Mouse (Mus musculus) megakaryocyte, adult 5-6 weeks (primary cell): ENCODE measurements around the gene Actl10. TPM values are rescaled to one million over a fixed set of nuclear protein-coding genes. Genes with fewer than 3 reads are reported as not detected.

Experiments used
- ATAC-seq: 2 replicates; pipeline ENCODE4 v1.8.0; 2016; ENCODE audit warnings: mild to moderate bottlenecking, inconsistent platforms; ENCODE audit not compliant: poor library complexity, severe bottlenecking
- total RNA-seq, 2 experiments: library from RNA; stranded (forward) in 1 of 2; stranded (reverse) in 1 of 2; fragments of 153-499, 151-499 nt in 1 of 2; fragments of 221-1000, 200-1000 nt in 1 of 2; gene quantifications; 2 replicates each; pipeline versions ENCODE4 v1.2.3 to v1.2.4; 2015 to 2017

Gene Actl10
- total RNA-seq (2015): 0.11 TPM in 1 of 2 replicates, not detected in the other
- total RNA-seq (2017): 0.15 TPM in 1 of 2 replicates, not detected in the other

DNA sequence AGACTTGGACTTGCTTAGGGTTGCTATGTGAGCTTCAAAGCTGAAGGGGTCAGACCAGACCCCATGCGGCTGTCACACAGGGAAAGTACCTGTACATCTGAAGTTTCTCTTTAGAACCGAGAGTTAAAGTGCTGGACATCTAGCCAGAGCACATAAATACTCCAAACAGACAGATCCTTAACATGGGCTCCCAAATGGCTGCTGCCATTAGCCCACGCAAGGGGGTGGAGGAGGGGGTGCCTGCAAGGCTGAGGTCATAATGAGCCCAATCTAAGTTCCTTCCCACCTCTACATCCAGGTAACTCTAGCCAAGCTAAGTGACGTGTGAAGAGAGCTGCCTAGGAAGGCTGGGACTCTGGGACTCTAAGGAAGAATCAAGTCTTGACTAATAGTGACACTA, at the start of gene Actl10:
Actl10 (plus strand) TSS at position 301 of the 400 bp plus-strand sequence.
- no peak for ATAC-seq

DNA sequence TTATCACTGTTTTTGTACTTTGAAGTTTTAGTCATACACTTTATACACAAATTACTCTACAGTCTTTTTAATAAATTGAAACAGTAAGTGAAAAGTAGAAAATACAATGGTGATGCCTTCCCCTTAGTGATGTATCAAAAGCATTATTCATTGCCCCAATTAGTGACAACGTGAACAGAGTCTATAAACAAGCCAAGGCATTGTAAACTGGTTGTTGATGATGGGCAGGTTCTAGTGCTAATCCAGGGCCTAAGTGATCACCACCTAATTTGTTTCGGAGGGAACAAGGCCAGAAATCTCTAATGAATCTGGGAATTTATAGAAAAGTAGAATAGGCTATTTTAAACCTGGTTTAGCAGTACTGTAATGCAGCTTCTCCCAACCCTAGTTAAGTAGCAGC, 44.5 kb upstream of the Actl10 start:
- ATAC-seq: no peak

DNA sequence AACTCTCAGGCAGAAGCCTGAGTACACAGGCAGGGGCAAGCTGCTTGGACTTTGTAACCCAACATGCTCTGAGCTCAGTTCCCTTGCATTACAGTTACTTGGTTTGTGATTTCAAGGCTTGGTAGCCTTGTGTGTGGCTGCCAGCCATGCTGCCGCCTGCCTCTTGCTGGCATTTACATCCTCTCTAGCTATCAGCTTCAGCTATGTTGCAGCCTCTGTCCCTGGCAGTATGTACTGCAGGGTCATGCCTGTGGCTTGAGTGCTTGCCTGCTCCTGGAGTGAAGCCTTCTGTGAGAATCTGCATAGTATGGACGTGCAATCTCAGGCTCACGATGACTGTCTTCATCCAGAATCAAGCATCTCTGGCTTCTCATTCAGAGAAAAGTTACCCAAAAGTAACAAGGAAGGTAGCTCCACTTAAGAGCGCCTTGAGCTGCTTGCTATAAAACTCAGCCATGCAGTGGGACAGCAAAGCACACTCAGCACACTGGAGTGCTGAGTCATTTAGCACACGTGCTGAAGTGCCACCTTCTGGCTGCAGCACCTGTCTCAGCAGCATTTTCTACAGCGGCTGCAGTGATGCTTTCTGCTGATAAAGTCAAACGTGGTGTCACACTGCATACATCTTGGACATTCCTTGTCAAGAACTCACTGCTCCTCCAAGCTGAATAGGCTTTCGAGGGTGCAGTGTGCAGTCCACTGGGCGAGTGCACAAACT, 43.9 kb upstream of the Actl10 start:
- ATAC-seq: no peak

DNA sequence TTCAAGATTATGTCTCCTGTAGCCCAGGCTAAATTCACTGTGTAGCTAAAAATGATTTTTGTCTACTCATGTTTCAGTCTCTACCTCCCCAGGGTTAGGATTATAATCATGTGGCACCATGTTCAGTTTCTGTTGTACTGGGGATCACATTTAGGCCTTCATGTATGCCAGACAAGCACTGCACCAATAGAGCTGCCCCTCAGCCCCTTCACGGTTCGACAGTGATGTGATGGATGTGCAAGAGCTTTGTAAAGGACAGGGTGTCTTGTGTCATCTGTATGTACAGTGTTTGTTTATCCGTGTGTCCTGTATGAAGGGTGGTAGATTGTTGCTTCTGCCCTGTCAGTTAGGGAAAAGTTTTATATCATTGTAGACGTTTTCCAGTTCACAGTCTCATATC, 43.1 kb upstream of the Actl10 start:
- ATAC-seq: no peak

DNA sequence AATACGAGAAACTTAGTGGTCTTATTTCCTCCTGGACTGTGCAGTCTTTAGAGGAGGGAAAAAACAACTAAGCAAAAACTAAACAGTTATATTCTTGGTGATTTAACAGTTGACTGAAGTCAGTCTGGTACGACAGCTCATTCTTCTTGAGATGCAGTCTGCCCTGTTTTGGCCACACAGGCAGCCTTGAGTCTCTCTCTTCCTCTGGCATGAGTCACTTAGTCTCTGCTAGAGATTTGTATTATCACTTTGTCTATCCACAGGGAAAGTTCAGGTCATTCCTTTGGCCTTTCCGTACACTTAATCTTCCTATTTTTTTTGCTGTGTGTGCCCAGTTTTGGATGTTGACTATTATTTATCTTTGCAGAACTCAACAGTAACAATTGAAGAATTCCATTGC, 41.4 kb upstream of the Actl10 start:
- no peak for ATAC-seq

DNA sequence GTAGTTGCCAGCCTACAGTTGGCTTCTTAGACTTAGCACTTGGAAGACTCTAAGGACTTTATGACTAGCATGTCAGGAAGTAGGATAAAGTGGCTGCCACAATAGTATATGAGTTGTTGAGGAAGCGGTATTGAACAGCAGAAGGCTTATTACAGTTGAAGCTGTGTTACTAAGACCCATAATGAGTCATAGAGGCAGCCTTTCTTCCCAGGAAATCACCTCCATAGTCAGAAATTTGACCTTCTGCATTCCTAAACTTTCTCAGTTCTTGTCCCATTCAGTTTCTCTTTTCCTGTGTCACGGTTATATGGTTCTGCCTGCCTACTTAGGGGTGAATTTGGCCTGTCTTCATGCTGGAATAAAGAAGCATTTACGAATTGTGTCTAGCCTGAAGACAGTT, 34.6 kb upstream of the Actl10 start:
- no peak for ATAC-seq

DNA sequence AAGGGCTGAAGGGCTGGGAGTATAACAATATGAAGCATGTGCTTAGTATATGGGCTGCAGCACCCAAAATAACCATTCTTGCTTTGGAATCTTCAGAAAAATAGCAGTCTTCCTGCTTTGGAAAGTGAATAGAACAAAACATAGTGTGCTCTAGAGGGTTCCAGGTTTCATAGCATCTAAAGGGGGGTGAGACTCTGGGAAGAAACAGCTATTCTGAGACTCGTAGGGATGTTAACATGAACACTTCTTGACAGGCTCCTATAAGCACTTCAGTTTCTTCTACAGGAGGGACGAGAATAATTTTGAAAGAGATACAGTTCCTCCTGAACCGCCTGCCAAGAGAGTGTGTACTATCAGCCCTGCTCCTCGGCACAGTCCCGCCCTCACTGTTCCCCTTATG, 34.2 kb upstream of the Actl10 start:
- ATAC-seq: no peak

DNA sequence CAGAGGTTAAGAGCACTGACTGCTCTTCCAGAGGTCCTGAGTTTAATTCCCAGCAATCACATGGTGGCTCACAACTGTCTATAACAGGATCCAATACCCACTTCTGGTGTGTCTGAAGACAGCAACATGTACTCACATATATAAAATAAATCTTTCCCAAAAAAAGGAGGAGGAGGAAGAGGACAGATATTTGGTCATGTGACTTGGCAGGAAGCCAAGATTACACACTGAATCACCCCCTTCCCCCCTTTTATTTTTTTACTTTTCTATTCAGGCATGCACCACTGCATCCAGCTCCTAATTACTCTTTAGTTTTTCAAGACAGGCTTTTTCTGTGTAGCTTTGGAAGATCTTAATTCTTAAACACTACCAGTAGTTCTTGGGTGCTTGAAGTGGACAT, 30.1 kb upstream of the Actl10 start:
- ATAC-seq: no peak

DNA sequence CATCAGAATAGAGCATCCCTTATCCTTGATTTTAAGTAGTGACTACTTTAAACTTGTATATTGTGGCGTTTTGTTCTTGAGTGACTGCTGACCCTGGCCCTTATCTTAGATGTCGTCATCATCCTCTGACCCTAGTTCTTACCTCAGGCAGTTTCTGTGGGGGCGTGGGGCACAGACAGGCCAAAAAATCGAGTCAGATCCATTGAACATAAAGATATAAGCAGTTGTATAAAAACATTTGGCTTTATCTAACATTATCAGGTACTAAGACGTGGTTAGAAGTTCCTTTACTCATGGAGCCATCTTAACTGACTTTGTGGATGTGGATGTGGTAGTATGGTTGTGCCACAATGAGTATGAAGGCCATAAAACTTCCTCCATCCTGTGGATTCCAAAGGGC, 29.2 kb upstream of the Actl10 start:
- no peak for ATAC-seq

DNA sequence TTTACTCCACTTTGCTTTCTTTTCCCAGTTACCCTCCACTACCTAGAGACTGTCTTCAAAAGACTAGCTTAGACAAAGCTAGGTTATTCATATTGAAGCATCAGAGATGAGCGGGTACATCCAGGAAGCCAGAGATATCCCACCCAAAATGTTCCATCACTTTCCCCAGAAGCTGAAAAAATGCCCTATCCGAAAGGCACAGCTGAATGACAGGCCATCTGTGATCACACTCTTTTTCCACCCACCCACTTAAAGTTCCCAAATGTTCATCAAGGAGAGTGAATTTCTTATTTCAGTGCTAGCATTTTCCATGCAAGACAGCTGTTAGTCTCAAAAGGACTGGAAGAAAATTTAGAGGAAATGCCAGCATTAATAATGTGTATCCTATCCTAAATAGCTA, 26.3 kb upstream of the Actl10 start:
- ATAC-seq: no peak

DNA sequence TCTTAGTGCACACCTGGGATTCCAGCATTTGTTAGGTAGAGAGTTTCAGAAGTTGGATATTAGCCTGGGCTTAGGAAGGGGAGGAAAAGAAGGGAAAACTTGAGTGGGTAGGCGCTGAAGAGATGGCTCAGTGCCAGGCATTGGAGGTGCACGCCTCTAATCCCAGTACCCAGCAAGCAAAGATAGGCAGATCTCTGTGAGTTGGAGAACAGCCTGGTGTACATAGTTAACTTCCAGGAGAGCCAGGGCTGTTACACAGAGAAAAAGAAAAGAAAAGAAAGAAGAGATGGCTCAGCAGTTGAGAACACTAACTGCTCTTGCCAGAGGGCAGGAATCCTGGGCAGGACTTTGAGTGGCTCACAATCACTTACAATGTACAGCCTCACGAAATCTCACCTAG, 25.0 kb upstream of the Actl10 start:
- no peak for ATAC-seq

DNA sequence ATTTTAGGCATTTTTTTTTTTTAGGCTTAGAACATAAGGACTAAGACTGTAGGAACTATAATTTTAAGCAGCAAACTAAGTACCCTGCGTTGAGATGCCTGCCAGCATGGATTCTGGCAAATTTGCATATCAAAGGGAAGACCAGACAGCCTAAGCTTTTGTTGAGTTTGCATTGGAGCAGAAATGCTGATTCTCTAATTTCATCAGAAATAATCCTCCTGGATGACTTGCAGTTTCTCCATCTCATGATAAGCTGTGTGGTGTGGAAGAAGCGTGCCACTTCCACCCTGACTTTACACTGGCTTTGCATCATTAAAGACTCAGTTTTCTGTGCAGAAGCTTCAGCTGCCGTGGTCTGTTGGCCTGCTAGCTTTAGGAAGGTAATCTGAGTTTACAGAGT, 18.7 kb upstream of the Actl10 start:
- ATAC-seq: no peak

DNA sequence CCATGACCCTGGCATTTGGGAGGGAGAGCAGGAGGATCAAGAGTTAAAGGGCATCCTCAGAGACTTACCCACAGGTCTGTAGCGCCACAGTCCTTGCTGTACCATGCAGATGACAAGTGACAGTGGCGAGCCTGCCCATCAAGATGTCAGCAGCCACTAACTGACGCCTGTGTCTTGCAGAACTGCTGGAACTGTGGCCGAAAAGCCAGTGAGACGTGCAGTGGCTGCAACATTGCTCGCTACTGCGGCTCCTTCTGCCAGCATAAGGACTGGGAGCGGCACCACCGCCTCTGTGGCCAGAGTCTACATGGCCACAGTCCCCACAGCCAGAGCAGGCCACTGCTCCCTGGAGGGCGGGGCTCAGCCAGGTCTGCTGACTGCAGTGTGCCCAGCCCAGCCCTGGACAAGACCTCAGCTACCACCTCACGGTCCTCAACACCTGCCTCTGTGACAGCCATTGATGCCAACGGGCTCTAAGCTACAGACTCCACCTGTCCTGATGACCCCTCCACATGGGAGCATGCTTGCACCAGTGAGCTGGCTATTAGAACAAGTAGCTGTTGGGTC, 16.8 kb upstream of the Actl10 start:
- ATAC-seq: no peak

DNA sequence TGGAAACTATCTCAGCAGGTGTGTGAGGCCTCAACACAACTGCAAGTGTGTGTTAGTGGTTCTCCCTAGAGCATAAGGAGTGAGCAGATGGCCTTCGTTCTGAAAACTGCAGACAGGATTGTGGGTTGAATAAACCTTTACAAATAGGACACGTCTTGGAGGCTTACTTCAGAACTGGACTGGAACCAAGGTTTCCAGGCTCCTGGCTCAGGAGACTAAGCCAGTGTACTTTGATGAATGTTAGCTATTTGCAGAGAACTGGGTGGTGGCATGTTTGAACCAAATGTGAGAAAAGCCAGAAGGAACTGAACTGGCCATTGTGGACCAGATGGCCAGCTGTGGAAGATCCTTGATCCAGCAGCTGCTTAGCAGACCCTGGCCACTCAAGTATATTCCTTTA, 13.3 kb upstream of the Actl10 start:
- ATAC-seq: no peak

DNA sequence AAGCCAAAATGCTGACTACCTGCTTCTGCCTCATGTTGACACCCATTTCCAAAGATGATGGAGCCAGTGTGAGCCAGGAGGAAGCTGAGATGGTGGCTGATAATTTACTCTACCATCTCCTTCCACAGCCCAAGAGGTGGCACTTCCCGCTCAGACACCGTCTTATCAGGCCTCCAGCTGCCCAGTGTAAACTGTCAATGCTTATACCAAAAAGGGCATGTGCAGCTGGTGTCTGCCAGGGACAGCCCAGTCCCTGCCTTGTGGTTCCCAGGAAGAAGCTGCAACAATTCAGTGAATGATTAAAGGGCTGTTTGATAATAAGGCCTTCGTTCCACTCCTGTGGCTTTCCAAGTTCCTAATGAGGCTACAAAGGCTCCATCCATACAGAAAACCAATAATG, 12.9 kb upstream of the Actl10 start:
- no peak for ATAC-seq

DNA sequence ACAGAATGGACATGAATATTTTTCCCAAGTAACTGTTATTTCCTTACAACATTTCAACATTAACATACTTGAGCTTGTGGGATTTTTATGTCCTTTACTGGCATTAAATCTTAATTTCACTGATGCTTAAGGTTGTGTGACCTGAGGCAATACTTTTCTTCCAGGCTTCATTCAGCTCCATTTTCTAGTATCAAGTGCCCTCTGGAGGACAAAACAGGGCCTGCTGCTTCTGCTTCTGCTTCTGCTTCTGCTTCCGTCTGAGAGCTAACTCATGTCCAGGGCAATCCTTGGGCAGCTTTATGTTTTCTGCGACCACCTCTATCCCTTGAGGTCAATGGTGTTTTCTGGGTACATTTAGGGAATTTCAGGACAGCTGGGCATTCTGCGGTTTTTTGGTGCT, 11.9 kb upstream of the Actl10 start:
- peak; percentile 78 for ATAC-seq

DNA sequence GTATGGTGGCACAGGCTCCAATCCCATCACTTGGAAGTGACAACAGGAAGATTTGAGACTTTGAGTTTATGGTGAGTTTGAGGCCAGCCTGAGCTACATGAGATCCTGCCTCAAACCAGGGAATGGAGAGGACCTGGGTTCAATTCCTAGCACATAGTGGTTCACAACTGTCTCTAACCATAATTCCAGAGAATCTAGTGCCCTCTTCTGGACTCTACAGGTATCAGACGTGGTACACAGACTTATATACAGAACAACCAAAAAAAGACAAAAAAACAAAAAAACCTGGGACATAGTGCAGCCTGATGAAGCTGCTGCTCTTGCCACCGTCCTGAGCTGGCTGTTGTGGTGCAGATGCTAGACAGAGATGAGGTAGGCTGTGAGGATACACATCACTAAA, 9.9 kb upstream of the Actl10 start:
- ATAC-seq: no peak

DNA sequence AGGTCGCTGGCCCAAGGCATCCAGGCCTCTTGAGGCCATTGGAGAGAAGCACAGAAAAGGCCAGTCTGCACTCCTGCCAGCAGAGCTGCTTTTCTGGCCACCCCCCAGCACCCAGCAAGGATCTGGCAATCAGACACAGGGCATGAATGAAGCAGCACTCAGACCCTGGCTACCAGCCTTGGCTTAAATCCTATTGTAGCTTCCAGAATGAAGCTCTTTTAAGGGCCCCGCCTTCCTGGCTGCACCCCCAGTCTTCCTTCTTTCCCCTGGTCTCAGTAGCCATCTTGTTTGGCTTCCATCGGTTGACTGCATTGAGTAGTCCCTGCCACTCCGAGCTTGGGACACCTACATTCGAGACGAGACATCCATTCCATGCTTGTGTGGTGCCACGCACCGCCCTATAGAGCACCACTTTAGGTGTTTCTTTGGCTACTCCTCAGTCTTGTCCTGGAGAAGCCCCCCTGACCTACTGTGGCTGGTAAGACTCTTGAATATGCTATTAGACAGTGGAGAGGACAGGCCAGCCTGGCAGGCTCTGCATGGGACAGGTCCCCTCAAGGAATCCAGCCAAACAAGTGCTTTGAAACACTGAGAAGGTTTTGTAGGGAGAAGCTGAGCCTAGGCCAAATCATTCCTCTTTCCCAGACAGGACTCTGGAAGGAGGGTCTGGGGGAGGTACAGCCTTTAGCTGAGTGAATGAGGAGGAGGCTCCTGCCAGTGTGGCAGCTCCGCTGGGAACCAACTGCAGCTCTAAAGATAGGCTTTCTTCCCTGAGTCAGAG, 7.8 kb upstream of the Actl10 start:
- no peak for ATAC-seq

DNA sequence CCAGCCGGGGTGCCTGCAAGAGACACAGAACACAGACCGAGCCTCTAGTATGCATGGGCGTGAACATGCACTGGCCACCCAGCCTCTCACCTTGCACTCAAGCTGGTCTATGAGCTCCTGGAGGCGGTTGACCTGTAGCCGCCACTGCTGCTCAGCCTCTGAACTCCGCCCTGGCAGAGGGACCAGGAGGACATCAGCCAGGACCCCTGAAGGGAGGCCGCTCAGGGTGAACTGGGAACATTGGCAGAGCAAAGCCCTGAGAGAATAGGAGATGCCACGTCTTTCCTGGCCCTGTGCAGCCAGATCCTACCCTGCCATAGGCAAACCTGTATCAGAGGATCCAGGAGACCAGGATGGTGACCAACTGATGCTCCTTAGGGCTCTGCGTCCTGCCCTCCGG, 4.9 kb upstream of the Actl10 start, which contains the start of gene 1700003F12Rik:
1700003F12Rik (plus strand) TSS at position 375 of the 400 bp plus-strand sequence.
- no peak for ATAC-seq

DNA sequence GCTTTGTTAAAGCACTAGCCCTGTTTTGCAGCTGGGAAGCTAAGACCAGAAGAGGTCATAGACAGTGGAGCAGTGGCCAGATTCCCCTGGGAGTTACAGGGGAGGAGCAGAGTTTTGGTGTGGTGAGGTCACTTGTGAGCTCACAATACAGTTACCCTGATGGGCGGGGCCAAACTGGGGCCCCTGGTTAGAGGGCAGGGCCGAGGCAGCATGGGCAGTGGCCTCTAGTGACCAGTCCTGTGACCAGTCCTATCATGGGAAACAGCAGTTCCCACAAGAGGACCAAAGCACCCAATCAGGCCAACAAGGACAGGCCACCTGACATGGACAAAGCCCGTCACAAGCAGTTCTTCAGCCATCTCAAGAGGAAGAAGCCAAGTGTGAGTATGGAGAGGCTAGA, 2.9 kb upstream of the Actl10 start:
- ATAC-seq: no peak

DNA sequence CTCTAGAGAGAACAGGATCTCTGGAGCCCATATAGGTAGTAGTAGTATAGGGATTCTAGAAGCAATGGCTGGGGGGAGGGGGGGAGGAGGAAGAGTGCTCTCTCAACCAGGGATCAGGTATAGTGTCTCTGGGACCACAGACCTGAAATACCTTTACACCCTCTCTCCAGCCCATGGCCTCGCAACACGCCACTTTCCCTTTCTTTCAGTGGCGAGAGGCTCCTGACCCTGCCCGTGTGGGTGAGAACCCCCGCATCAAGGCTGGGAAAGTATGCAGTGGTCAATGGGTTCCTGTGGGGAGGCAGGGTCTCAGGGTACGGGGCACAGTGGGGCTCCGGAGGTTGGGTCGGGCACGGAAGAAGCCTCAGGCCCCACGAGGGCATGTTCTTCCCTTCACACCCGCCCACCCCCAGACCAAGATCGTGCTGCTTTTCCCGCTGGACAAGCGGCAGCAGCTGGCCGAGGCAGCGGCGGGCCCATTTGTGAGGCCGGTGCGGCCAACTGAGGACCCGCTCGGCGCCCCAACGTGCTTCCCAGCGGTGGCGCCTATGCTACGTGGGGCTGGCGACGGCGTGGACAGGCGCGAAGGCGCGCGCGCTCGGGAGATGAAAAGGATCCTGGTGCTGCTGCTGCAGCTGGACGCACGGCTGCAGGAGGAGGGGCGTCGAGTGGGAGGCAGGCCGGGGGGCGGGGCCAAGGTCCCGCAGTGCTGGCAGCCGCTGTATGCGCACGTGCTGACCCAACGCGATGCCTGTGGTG, 2.3 kb upstream of the Actl10 start:
- ATAC-seq: peak; percentile 72

DNA sequence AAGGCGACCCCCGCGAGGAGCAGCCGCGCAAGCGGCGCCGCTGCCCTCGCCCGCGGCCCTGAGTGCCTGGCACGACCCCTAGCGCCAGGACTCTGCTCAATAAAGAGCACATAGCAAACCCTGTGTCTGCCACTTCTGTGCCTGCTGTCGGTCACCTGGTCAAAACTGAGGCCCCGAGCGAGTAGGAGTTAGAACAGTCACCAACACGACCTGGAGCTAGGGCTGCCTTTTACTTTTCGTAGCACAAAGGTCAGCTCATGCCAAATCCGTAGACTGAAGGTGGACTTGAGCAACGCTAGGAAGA, 1.7 kb upstream of the Actl10 start:
- ATAC-seq: no peak
